ENCODE assay signal across 9 mouse cellular contexts in the genomic region with DNA sequence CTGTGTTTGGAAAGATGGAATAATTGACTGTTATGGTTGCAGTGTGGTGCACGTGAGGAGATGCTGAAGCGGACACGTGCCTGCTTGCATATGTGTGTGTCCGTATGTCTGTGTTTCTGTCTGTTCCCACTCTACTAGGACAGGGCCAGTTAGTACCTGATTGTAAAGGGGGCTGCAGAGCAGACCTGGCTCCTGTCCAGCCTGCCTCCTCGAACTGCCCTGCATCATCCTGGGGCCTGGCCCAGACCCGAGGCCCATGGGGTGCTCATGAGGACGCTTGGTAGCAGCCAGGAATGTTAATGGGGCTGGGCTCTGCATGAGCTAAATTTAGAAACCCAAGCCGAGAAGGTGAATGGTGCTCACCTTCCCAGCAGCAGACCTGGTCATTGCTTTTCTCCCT. TPM values are rescaled to one million over a fixed set of nuclear protein-coding genes. Genes with fewer than 3 reads are reported as not detected.
DNase-seq lines count a peak whose midpoint lies in the region; ATAC-seq lines count a peak whose summit lies in the region.
"Had no signal": no experiment of that assay in that cellular context is flagged by ENCODE, and none has a peak within 500 bp of the region (broad histone marks: within the 10 kb centered on the region; RNA-seq: fewer than 3 reads in every experiment).

No protein-coding gene starts in this region.

- no peak overlapping the region for H3K4me3 ChIP-seq in lung, embryonic 16.5 days (ENCODE audit: low read length)
- H3K4me3 ChIP-seq in heart, embryonic 11.5 days (ENCODE audit: low read depth, low read length): no peak overlapping the region

- peak overlapping the region; percentile 24; the same call in 1 of the 2 replicates for H3K27ac ChIP-seq in lung, embryonic 16.5 days (ENCODE audit: low read length)
- H3K27ac ChIP-seq in heart, embryonic 11.5 days (ENCODE audit: low read depth, low read length): peak overlapping the region; percentile 82

- peak; percentile 14; the same call in 1 of the 2 replicates for ATAC-seq in frontal cortex, adult (ENCODE audit: low TSS enrichment)
- peak; percentile 48 for ATAC-seq in lung, embryonic 16.5 days (ENCODE audit: low read depth)
- peak; percentile 50; the same call in 1 of the 2 replicates for ATAC-seq in heart, embryonic 11.5 days (replicated peaks; ENCODE audit: insufficient number of reproducible peaks, low FRiP score, low TSS enrichment)
- no peak for ATAC-seq in erythroid progenitor cell, adult 5-6 weeks (replicated peaks; ENCODE audit: low FRiP score, poor library complexity, severe bottlenecking)

- H3K9me3 ChIP-seq in lung, embryonic 16.5 days (ENCODE audit: control insufficient read depth, low read length): no peaks in the 10 kb centered on the region
- no peaks in the 10 kb centered on the region for H3K9me3 ChIP-seq in heart, embryonic 11.5 days (replicated peaks; ENCODE audit: control insufficient read depth, low read length)

- no peaks in the 10 kb centered on the region for H3K36me3 ChIP-seq in lung, embryonic 16.5 days (ENCODE audit: control insufficient read depth, insufficient read depth, low read length)
- H3K36me3 ChIP-seq in heart, embryonic 11.5 days (ENCODE audit: control insufficient read depth, insufficient read depth, low read length): no peaks in the 10 kb centered on the region

- no peak overlapping the region for H3K9ac ChIP-seq in lung, embryonic 16.5 days (ENCODE audit: low read length)
- no peak overlapping the region; the same call in 1 of the 2 replicates for H3K9ac ChIP-seq in heart, embryonic 11.5 days (ENCODE audit: low read depth, low read length)

- H3K4me1 ChIP-seq in lung, embryonic 16.5 days (replicated peaks; ENCODE audit: control insufficient read depth, insufficient read depth, low read length): peaks cover 14% of the 10 kb centered on the region
- H3K4me1 ChIP-seq in heart, embryonic 11.5 days (ENCODE audit: control insufficient read depth, insufficient read depth, low read length): peaks cover 20% of the 10 kb centered on the region

- H3K27me3 ChIP-seq in lung, embryonic 16.5 days (ENCODE audit: control insufficient read depth, insufficient read depth, low read depth, low read length): no peaks in the 10 kb centered on the region; the same call in 1 of the 2 replicates
- H3K27me3 ChIP-seq in heart, embryonic 11.5 days (ENCODE audit: control insufficient read depth, insufficient read depth, low read length): peaks cover 33% of the 10 kb centered on the region

- no peak for DNase-seq in frontal cortex, adult 2 months (ENCODE audit: extremely low spot score in 1 of 2, low spot score in 1 of 2)
- DNase-seq in lung, postnatal 36 days: no peak
- DNase-seq in kidney, postnatal 36 days: peak; percentile 30 to 41
- no peak for DNase-seq in adrenal gland, postnatal 14 days

- WGBS in lung, embryonic 16.5 days: 34% methylated on average over 8 of the region's 8 CpGs
- WGBS in heart, embryonic 11.5 days (ENCODE audit: insufficient replicate concordance): 41% methylated on average over 8 of the region's 8 CpGs

- no peak overlapping the region for H3K4me2 ChIP-seq in lung, embryonic 16.5 days (ENCODE audit: low read depth, low read length)
- H3K4me2 ChIP-seq in heart, embryonic 11.5 days: peak overlapping the region; percentile 41

RNA-seq across cellular contexts. Expression of gene Syt7, which starts 28.0 kb away (rescaled TPM):
- 187 and 212 TPM in 2 replicates for polyA plus RNA-seq in frontal cortex, adult 2 months (2012; rRNA removed)
- polyA plus RNA-seq in lung, embryonic 16.5 days (2015; fragmentation: Nextera tagmentation; extraction: Ambion mirVana): 0.75 and 0.82 TPM in 2 replicates
- polyA plus RNA-seq in heart, embryonic 11.5 days (2014; fragmentation: Nextera tagmentation; extraction: Ambion mirVana): 1.2 and 2.0 TPM in 2 replicates
- total RNA-seq in erythroid progenitor cell, adult 5-6 weeks (2015; ENCODE audit: low replicate concordance): not detected in 2 replicates
- total RNA-seq in erythroid progenitor cell, adult 5-6 weeks (2017; ENCODE audit: low replicate concordance): not detected in 2 replicates
- 23.9 and 24.1 TPM in 2 replicates for total RNA-seq in adrenal gland, postnatal 14 days (2021)
- total RNA-seq: megakaryocyte progenitor cell, adult 5-6 weeks had no signal

RNA-seq across cellular contexts. Expression of gene Lrrc10b, which starts 40.4 kb away (rescaled TPM):
- polyA plus RNA-seq in frontal cortex, adult 2 months (2012; rRNA removed): 4.7 and 7.8 TPM in 2 replicates
- 0.52 and 0.73 TPM in 2 replicates for polyA plus RNA-seq in lung, embryonic 16.5 days (2015; fragmentation: Nextera tagmentation; extraction: Ambion mirVana)
- polyA plus RNA-seq in heart, embryonic 11.5 days (2014; fragmentation: Nextera tagmentation; extraction: Ambion mirVana): 0.19 TPM in 1 of 2 replicates, not detected in the other
- not detected in 2 replicates for total RNA-seq in erythroid progenitor cell, adult 5-6 weeks (2015; ENCODE audit: low replicate concordance)
- total RNA-seq in erythroid progenitor cell, adult 5-6 weeks (2017; ENCODE audit: low replicate concordance): not detected in 2 replicates
- 3.9 and 5.8 TPM in 2 replicates for total RNA-seq in adrenal gland, postnatal 14 days (2021)
- total RNA-seq: megakaryocyte progenitor cell, adult 5-6 weeks had no signal

Comparison
In these comparisons a context has a peak if more than half of its experiments do, and no peak if none do; other contexts are left out.
1. DNase-seq: peak in kidney, postnatal 36 days (2 of 2); none in frontal cortex, adult 2 months (0 of 2), lung, postnatal 36 days (single experiment) and adrenal gland, postnatal 14 days (single experiment).
2. RNA of gene Syt7, which starts 28.0 kb away (polyA plus RNA-seq): 187 to 212 TPM in frontal cortex, adult 2 months; 1.2 to 2.0 TPM in heart, embryonic 11.5 days and 0.75 to 0.82 TPM in lung, embryonic 16.5 days; every median in the first group is over 10 times any median in the second.